Mouse (Mus musculus): Measurements from ENCODE around the gene Kdm4a. TPM values are rescaled to one million over a fixed set of nuclear protein-coding genes. Genes with fewer than 3 reads are reported as not detected.

Gene Kdm4a
- polyA plus RNA-seq, 1 experiment from 2014 or later, result 24.7 TPM

GRCm38 (mm10) chr4:118150804-118151203, 29.0 kb downstream of the Kdm4a start:
- Histone ChIP-seq H3K9ac (no peak overlapping the region), H3K27ac (no peak overlapping the region), H3K9me3 (no peaks in the 10 kb centered on the region), H3K4me3 (replicated peaks) (no peak overlapping the region), H3K4me2 (replicated peaks) (no peak overlapping the region), H3K27me3 (replicated peaks) (no peaks in the 10 kb centered on the region), H3K36me3 (peaks cover 70% of the 10 kb centered on the region), H3K4me1 (replicated peaks) (no peaks in the 10 kb centered on the region)
- WGBS, result 95% methylated on average over 7 of the region's 7 CpGs
- ATAC-seq, result no peak

GRCm38 (mm10) chr4:118149956-118150680, 29.7 kb downstream of the Kdm4a start:
- Histone ChIP-seq H3K9ac (no peak overlapping the region), H3K27ac (no peak overlapping the region), H3K4me1 (replicated peaks) (no peaks in the 10 kb centered on the region), H3K36me3 (peaks cover 70% of the 10 kb centered on the region), H3K4me3 (replicated peaks) (no peak overlapping the region), H3K9me3 (no peaks in the 10 kb centered on the region), H3K4me2 (replicated peaks) (no peak overlapping the region), H3K27me3 (replicated peaks) (no peaks in the 10 kb centered on the region)
- WGBS, result 88% methylated on average over 14 of the region's 14 CpGs
- no peak for ATAC-seq

DNA sequence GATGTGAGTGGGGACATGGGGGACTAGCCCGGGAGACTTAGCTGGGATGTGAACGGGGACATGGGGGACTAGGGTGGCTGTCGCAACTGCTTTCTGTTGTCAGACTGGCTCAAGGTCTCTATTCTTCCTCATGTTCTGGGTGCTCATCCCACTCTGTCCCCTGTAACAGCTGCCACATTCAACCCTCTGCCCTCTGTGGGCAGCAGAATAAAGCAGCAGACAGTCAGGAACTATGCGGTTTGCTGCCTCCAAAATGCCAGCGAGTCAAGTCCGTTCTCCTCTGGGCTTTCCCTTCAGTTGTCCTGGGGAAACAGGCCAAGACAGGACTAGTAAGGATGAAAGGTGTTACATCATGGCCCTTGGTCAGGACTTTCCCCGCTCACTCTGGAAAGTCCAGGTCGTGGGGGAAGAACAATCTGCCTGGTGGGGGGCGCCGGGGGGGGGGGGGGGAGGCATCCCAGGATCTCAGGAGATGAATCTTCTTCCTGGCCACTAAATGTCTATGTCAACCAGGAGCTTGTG, 30.7 kb downstream of the Kdm4a start:
- no peak overlapping the region for H3K27ac ChIP-seq
- WGBS, result 84% methylated on average over 10 of the region's 10 CpGs
- H3K9me3 ChIP-seq, result no peaks in the 10 kb centered on the region
- no peaks in the 10 kb centered on the region for H3K4me1 ChIP-seq (replicated peaks)
- H3K9ac ChIP-seq, result no peak overlapping the region
- peaks cover 71% of the 10 kb centered on the region for H3K36me3 ChIP-seq
- H3K4me3 ChIP-seq (replicated peaks), result no peak overlapping the region
- no peak overlapping the region for H3K4me2 ChIP-seq (replicated peaks)
- H3K27me3 ChIP-seq (replicated peaks), result no peaks in the 10 kb centered on the region
- ATAC-seq, result no peak

DNA sequence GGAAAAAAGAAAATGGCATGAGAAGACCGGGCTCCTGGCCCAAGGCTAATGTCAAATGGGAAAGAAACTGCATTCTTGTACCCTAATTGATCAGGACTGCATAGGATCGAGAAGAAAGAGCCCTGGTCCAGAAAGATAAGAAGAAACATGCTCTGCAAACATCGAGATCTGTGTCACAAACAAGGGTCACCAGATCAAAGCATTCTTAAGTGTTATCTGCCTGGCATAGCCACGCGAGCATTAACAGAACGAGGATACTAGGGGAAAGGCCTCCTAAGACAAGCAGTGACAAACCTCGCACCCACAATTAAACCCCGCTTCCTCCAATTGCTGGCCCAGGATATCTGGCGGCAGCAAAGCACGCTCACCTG, 31.5 kb downstream of the Kdm4a start:
- H3K36me3 ChIP-seq, result peaks cover 76% of the 10 kb centered on the region
- no peaks in the 10 kb centered on the region for H3K4me1 ChIP-seq (replicated peaks)
- no peaks in the 10 kb centered on the region for H3K27me3 ChIP-seq (replicated peaks)
- 49% methylated on average over 10 of the region's 10 CpGs for WGBS
- no peak overlapping the region for H3K4me3 ChIP-seq (replicated peaks)
- no peaks in the 10 kb centered on the region for H3K9me3 ChIP-seq
- ATAC-seq, result no peak
- H3K9ac ChIP-seq, result no peak overlapping the region
- no peak overlapping the region for H3K27ac ChIP-seq
- no peak overlapping the region for H3K4me2 ChIP-seq (replicated peaks)

DNA sequence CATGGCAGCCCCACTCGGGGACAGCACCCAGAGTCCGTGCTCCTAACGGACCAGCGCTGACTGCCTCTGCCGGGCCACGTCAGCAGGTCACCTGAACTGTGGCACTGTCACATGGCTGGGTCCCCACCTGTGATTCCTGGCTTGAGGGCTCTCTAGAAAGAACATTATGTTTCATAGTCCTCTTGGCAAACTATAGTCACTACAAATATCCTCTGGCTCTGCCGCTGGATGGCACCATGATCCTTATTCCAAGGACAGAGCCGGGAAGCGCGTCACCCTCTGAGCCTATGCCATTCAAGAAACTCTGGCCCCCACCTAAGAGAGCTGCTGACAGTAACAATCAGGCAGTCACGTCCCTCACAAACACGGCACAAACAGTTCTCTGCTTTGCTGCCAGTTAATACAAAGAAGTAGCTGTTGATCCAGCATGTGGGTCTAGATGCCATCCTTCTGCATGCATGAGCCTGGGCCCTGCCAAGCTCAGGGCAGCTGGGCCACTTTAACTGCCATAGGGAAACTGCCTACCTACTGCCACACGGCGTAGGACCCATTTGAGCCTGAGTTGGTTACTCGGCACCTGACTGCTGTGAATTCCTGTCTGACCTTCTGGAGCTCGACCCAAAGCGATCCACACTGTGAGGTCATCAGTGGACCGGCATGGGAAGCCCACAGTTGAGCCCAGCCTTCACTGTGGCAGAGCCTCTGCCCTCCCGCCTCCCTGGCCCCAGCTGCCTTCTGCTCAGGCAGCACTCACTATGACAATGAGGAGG, 32.1 kb downstream of the Kdm4a start:
- Histone ChIP-seq H3K9ac (no peak overlapping the region), H3K4me1 (replicated peaks) (no peaks in the 10 kb centered on the region), H3K27ac (no peak overlapping the region), H3K9me3 (no peaks in the 10 kb centered on the region), H3K27me3 (replicated peaks) (no peaks in the 10 kb centered on the region), H3K36me3 (peaks cover 76% of the 10 kb centered on the region), H3K4me3 (replicated peaks) (no peak overlapping the region), H3K4me2 (replicated peaks) (no peak overlapping the region)
- 89% methylated on average over 19 of the region's 19 CpGs for WGBS
- ATAC-seq, result no peak

DNA sequence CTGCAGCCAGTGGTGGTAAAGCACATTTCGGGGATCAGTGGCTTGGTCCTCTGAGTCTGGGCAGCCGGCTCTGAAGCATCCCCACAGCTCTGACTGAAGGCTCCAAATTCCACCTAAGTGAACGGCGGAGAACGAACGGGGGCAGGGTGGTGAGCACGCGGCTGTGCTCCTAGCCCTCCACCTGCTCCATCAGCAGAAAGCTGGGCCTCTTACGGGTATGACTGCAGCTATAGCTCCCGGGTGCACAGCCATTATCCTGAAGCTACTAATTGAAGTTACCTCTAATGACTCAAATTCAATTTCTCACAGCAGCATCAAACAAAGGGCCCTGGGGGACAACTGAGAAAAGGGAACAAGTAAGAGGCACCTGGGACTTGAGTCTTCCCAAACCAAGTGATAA, 32.8 kb downstream of the Kdm4a start:
- no peak overlapping the region for H3K9ac ChIP-seq
- H3K4me2 ChIP-seq (replicated peaks), result no peak overlapping the region
- no peak overlapping the region for H3K4me3 ChIP-seq (replicated peaks)
- H3K36me3 ChIP-seq, result peaks cover 76% of the 10 kb centered on the region
- no peak for ATAC-seq
- 89% methylated on average over 10 of the region's 10 CpGs for WGBS
- no peaks in the 10 kb centered on the region for H3K9me3 ChIP-seq
- H3K27ac ChIP-seq, result no peak overlapping the region
- no peaks in the 10 kb centered on the region for H3K4me1 ChIP-seq (replicated peaks)
- H3K27me3 ChIP-seq (replicated peaks), result no peaks in the 10 kb centered on the region

- no peak overlapping the region for H3K4me3 ChIP-seq (replicated peaks)
- no peak overlapping the region for H3K4me2 ChIP-seq (replicated peaks)
- no peaks in the 10 kb centered on the region for H3K4me1 ChIP-seq (replicated peaks)
- no peak for ATAC-seq
- H3K9ac ChIP-seq, result no peak overlapping the region
- H3K27me3 ChIP-seq (replicated peaks), result no peaks in the 10 kb centered on the region
- peaks cover 69% of the 10 kb centered on the region for H3K36me3 ChIP-seq
- H3K9me3 ChIP-seq, result no peaks in the 10 kb centered on the region
- no peak overlapping the region for H3K27ac ChIP-seq
- WGBS, result 83% methylated on average over 9 of the region's 9 CpGs
Observed at GRCm38 (mm10) chr4:118144324-118144723, 35.5 kb downstream of the Kdm4a start.

DNA sequence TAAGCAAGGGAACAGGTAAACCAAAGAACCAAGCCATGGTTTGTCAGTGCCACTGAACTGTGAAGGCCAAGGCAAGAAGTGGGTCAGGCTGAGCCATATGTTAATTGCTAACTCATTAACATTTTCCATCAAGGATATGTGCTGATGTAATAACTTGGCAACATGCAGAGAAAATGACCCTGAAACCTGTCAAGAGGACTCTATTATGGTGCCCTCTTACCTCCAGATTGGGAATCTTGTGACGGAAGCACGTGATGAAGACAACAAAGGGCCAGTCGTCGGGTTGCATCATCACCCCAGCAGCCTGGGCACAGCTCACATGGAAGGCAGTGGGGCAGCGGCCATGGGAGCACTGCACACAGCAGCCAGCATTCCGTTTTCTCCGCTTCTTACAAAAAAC, 36.2 kb downstream of the Kdm4a start:
- H3K9ac ChIP-seq, result no peak overlapping the region
- ATAC-seq, result no peak
- no peaks in the 10 kb centered on the region for H3K27me3 ChIP-seq (replicated peaks)
- H3K36me3 ChIP-seq, result peaks cover 69% of the 10 kb centered on the region
- no peaks in the 10 kb centered on the region for H3K4me1 ChIP-seq (replicated peaks)
- no peak overlapping the region for H3K4me3 ChIP-seq (replicated peaks)
- WGBS, result 90% methylated on average over 7 of the region's 7 CpGs
- no peaks in the 10 kb centered on the region for H3K9me3 ChIP-seq
- no peak overlapping the region for H3K27ac ChIP-seq
- no peak overlapping the region for H3K4me2 ChIP-seq (replicated peaks)

DNA sequence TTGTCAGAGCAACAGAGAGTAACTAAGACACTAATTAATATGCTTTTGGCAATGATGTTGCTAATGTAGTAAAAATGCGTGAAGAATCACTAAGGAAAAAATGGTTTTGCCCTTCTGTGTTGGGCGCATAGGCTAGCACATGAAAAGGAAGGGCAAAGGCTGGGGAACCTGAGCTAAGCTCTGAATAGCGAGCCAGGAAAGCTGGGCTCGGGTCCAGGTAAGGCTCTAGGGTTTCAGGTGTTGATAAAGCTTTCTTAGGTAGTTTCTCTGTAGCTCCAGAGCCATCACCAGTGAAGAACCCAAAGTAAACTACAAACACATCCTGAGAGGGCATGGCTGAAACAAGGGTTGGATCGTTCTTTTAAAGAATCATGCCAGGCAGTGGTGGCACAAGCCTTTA, 38.3 kb downstream of the Kdm4a start:
- peaks cover 65% of the 10 kb centered on the region for H3K36me3 ChIP-seq

DNA sequence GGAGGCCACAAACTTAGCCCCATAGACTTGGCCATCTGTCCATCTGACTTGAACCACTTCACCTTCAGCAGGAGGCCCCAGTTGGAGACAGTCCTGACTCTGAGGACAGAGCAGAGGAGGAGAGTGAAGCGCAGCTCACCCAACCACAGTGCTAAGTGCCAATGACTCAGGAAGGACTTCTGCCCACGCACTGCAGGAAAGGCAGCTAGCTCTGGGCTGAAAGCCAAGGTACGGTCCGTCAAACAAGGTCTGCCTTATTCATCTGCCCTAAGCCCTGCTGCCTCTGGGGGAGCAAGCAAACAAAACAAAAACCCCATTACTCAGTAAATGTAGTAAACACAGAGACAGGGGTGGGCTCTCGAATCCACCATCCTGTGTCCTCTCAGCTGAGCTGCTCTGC, 41.0 kb downstream of the Kdm4a start:
- Histone ChIP-seq H3K27me3 (replicated peaks) (no peaks in the 10 kb centered on the region), H3K27ac (no peak overlapping the region), H3K4me3 (replicated peaks) (no peak overlapping the region), H3K9me3 (no peaks in the 10 kb centered on the region), H3K36me3 (peaks cover 40% of the 10 kb centered on the region), H3K9ac (no peak overlapping the region), H3K4me2 (replicated peaks) (no peak overlapping the region), H3K4me1 (replicated peaks) (no peaks in the 10 kb centered on the region; the same call in 1 of the 2 replicates)
- ATAC-seq, result no peak
- whole genome bisulfite sequencing, result 71% methylated on average over 5 of the region's 5 CpGs

More for the DNA sequence above, 38.3 kb downstream of the Kdm4a start:
- H3K27ac ChIP-seq, result no peak overlapping the region
- no peaks in the 10 kb centered on the region for H3K9me3 ChIP-seq
- no peaks in the 10 kb centered on the region for H3K4me1 ChIP-seq (replicated peaks)
- ATAC-seq, result no peak
- 95% methylated on average over 5 of the region's 5 CpGs for WGBS
- H3K4me3 ChIP-seq (replicated peaks), result no peak overlapping the region
- no peaks in the 10 kb centered on the region for H3K27me3 ChIP-seq (replicated peaks)
- H3K9ac ChIP-seq, result no peak overlapping the region
- H3K4me2 ChIP-seq (replicated peaks), result no peak overlapping the region

GRCm38 (mm10) chr4:118137857-118138256, 42.0 kb downstream of the Kdm4a start:
- ATAC-seq, result no peak
- no peak overlapping the region for H3K4me3 ChIP-seq (replicated peaks)
- no peaks in the 10 kb centered on the region for H3K27me3 ChIP-seq (replicated peaks)
- H3K9ac ChIP-seq, result no peak overlapping the region
- no peaks in the 10 kb centered on the region; the same call in 1 of the 2 replicates for H3K4me1 ChIP-seq (replicated peaks)
- WGBS, result 90% methylated on average over 16 of the region's 16 CpGs
- no peaks in the 10 kb centered on the region for H3K9me3 ChIP-seq
- no peak overlapping the region for H3K27ac ChIP-seq
- H3K36me3 ChIP-seq, result peaks cover 33% of the 10 kb centered on the region
- no peak overlapping the region for H3K4me2 ChIP-seq (replicated peaks)

GRCm38 (mm10) chr4:118137311-118137710, 42.5 kb downstream of the Kdm4a start:
- Histone ChIP-seq H3K9ac (no peak overlapping the region), H3K27ac (no peak overlapping the region), H3K4me2 (replicated peaks) (no peak overlapping the region), H3K9me3 (no peaks in the 10 kb centered on the region), H3K4me3 (replicated peaks) (no peak overlapping the region), H3K4me1 (replicated peaks) (peaks cover 4% of the 10 kb centered on the region), H3K27me3 (replicated peaks) (no peaks in the 10 kb centered on the region), H3K36me3 (peaks cover 28% of the 10 kb centered on the region)
- 95% methylated on average over 10 of the region's 10 CpGs for WGBS
- ATAC-seq, result no peak
